Mouse (Mus musculus) right cerebral cortex, adult 2 months (tissue): ENCODE data around the gene Nup93.

Experiments used
- DNase-seq, 2 experiments: peaks; one replicate each; pipeline ENCODE4 v3.0.0; 2021 to 2022; ENCODE audit warnings: low spot score in 2 of 2

Nup93 gene

GRCm38 (mm10) chr8:94361774-94362431, 147.5 kb downstream of the Nup93 start:
- DNase-seq, result no peak

- no peak for DNase-seq
Observed at GRCm38 (mm10) chr8:94362607-94363239, 148.4 kb downstream of the Nup93 start.

GRCm38 (mm10) chr8:94363288-94363688, 148.9 kb downstream of the Nup93 start:
- DNase-seq, result no peak

GRCm38 (mm10) chr8:94363906-94364305, 149.5 kb downstream of the Nup93 start:
- no peak for DNase-seq

GRCm38 (mm10) chr8:94364686-94365312, 150.4 kb downstream of the Nup93 start:
- no peak for DNase-seq

- DNase-seq, result no peak
Observed at GRCm38 (mm10) chr8:94365410-94365981, 151.1 kb downstream of the Nup93 start.
